Mouse (Mus musculus): ENCODE results near the gene Olfr556.
"Not testable (repeated sequence)": the region's sequence is repeated elsewhere in the genome, so short reads cannot be mapped to it uniquely, and the experiment has no call there.

Olfr556 gene

GRCm38 (mm10) chr7:102664599-102664998 is at the start of gene Olfr556:
Gene Olfr556 (plus strand): TSS chr7:102664899.
- no peak for DNase-seq

- no peak for DNase-seq
These were observed 46.6 kb upstream of the Olfr556 start, which contains the start of gene Olfr553 for GRCm38 (mm10) chr7:102618118-102618517. Gene Olfr553 (minus strand): TSS chr7:102618218.

GRCm38 (mm10) chr7:102619608-102620007 is 45.1 kb upstream of the Olfr556 start:
- DNase-seq, result no peak

- not testable (repeated sequence) for DNase-seq
These were observed 44.3 kb upstream of the Olfr556 start for GRCm38 (mm10) chr7:102620368-102620767.

GRCm38 (mm10) chr7:102636665-102637064 is 28.0 kb upstream of the Olfr556 start:
- DNase-seq, result peak; percentile 72

- DNase-seq, result no peak
These were observed 26.6 kb upstream of the Olfr556 start, which contains the start of gene Olfr554 for GRCm38 (mm10) chr7:102638132-102638531. Gene Olfr554 (plus strand): TSS chr7:102638432.

- DNase-seq, result not testable (repeated sequence)
These were observed 19.8 kb upstream of the Olfr556 start for GRCm38 (mm10) chr7:102644945-102645344.

GRCm38 (mm10) chr7:102658523-102658922 is 6.2 kb upstream of the Olfr556 start, which contains the start of gene Olfr555:
Gene Olfr555 (plus strand): TSS chr7:102658823.
- no peak for DNase-seq

GRCm38 (mm10) chr7:102665378-102665777 is 679 bp downstream of the Olfr556 start:
- DNase-seq, result peak; percentile 3

- DNase-seq, result no peak
These were observed 11.5 kb downstream of the Olfr556 start for GRCm38 (mm10) chr7:102676225-102676624.

- DNase-seq, result no peak
These were observed 17.2 kb downstream of the Olfr556 start for GRCm38 (mm10) chr7:102681916-102682315.

- peak; percentile 85 for DNase-seq
These were observed 22.3 kb downstream of the Olfr556 start, which contains the start of gene Trim68 for GRCm38 (mm10) chr7:102686944-102687501. Gene Trim68 (minus strand): TSS chr7:102687327.

GRCm38 (mm10) chr7:102695358-102696125 is 30.8 kb downstream of the Olfr556 start, which contains the start of gene Olfr557:
Gene Olfr557 (plus strand): TSS chr7:102695910.
- DNase-seq, result peak; percentile 36

GRCm38 (mm10) chr7:102698461-102698860 is 33.8 kb downstream of the Olfr556 start:
- DNase-seq, result no peak

GRCm38 (mm10) chr7:102701915-102702314 is 37.2 kb downstream of the Olfr556 start, which contains the start of gene Olfr558:
Gene Olfr558 (plus strand): TSS chr7:102702215.
- DNase-seq, result no peak

- DNase-seq, result no peak
These were observed 54.3 kb downstream of the Olfr556 start, which contains the start of gene Olfr33 for GRCm38 (mm10) chr7:102718970-102719369. Gene Olfr33 (minus strand): TSS chr7:102719070.
